Mouse (Mus musculus) embryonic fibroblast, embryonic 13.5 days (primary cell): ENCODE results near the gene Iscu.
A peak's percentile ranks its signal among the peaks of the same experiment; 100 is the strongest.

Source experiments
- CTCF ChIP-seq: IDR thresholded peaks from 2 replicates; pipeline ENCODE4 v1.5.1; 2011; ENCODE audit warnings: mild to moderate bottlenecking, control low read depth, low read length, moderate library complexity, borderline replicate concordance; ENCODE audit not compliant: insufficient read depth
- POLR2A ChIP-seq: IDR thresholded peaks from 2 replicates; pipeline ENCODE4 v1.6.1; 2011; ENCODE audit warnings: low read depth, mild to moderate bottlenecking, control low read depth, low read length, moderate library complexity

- TF ChIP-seq CTCF (peak; percentile 68), POLR2A (no peak)
Observed at GRCm38 (mm10) chr5:113815638-113816152, 43.1 kb downstream of the Iscu start.
